Mouse (Mus musculus): Measurements from ENCODE around the gene Dop1a.
"Not testable (repeated sequence)": the region's sequence is repeated elsewhere in the genome, so short reads cannot be mapped to it uniquely, and the experiment has no call there.

Dop1a gene

DNA sequence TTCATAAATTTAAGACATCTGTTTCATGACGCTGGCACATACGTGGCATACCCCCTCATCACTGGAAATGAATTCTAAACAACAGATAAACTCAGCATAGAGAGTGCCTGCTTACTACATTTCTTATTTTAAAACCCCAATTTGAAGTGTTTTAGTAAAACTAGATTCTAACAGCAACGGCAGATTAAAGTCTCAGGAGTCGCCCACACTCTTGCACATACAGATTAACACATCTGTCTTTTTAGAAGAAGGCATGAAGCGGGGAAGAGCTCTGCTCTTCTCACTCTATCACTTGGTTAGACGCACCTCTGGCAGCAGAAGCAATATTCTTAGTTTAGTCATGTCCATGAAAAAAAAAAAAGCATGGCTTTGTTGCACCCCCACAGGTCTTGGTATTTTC, 108.2 kb downstream of the Dop1a start:
- no peak for DNase-seq (ENCODE audit: low read depth)

DNA sequence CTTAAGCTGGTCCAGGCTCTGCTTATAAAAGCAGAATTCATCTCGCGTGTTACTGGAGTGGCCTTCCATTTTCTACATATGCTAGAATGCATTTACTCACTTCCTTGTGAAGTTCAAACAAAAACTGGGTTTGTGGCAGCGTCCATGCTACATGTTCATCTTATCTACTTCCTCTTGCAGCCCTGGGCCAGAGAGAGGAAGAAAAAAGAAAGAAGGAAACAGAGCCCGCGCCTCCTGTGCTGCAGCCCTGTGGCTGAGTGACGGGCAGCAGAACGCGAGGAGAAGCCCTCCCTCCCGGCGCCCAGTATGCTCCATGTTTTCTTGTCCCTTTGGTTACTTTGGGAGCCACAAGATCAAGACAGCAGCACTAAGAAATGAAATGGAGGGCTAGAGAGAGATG, 112.7 kb downstream of the Dop1a start:
- no peak for DNase-seq (ENCODE audit: low read depth)

DNA sequence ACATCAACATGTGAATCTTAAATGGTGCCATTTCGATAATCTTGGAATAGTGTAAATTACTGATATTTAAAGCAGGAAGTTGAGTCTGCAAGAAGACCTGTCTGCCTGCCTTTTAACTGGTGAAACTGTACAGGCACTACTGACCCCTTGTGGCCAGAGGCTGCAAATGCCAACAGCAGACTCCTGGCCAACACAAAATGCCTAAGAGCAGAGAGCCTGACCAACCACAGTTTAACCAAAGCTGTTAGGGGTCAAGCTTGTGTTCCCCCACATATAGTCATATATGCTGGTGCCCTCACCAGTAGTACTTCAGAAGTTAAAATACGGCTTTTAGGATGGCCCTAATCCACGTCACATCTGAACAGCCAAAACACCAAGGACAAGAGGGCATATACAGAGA, 116.8 kb downstream of the Dop1a start:
- peak; percentile 60 for DNase-seq (ENCODE audit: low read depth)

DNA sequence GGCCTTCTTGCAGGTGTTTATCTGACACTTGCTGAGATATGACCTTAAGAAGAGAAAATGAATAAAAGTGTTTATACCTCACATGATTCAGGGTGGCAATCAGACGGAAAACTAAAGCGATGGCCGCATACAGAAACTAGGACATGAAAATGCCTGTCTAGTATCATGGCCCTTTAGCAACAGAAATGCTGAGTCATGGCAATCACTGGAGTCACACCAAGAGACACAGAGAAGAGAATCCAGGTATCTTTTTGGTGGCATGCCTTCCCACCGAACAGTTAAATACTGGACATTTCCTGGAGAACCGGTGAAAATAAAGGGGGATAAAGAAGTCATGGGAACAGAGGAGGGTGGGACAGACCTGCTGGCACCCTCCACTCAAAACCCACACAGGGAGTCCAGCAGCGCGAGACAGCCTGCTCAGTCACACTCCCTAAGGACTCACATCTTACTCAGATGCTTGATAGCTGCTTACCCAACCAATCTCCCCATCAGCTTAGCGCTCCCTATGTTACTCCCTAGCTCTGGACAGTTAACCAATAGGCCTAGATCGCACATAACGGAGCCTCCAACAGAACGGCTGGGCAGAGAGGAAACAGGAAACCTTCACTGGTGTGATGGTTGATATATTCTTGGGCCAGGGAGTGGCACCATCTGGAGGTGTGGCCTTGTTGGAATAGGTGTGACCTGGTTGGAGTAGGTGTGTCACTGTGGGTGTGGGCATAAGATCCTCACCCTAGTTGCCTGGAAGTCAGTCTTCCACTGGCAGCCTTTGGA, 120.3 kb downstream of the Dop1a start:
- DNase-seq (ENCODE audit: low read depth), result no peak

DNA sequence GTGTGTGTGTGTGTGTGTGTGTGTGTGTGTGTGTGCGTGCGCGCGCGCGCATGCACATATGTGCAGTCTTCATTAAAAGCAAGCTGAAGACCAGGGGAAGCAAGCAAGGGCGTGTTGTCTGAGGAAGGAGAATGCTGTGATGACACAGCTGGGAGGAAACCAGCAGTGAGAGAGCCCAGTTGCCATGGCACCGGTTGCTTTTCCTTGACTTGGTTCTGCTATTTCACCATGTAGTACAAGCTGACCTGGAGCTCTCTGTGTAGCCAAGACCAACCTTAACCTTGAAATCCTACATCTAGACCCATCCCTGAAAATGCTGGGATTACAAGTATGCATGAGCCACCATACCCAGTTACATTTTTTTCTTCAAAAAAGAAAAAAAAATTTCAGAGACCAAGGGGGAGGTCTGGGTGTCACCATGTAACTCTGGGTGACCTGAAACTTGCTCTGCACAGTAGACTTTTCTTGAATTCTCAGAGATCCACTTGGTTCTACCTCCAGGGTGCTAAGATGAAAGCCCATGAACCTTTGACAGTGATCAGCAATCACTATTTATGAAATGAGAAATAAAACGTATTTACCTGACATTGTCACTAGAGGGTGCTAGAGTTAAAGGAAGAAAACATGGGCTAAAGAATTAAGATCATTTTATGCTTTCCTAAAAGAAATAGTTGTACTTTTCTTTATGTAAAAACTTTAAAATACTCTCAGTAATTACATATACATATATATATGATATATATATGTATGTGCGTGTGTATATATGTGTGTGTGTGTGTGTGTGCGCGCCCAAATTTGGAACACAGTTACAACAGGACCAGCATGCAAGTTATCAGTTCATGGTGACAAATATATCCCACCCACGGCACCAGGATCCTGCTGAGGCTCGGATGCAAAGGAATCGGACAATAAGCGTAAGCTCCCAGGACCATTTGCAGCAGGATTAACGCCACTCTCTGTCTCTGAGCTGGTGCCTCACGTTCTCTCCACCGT, 126.0 kb downstream of the Dop1a start:
- DNase-seq (ENCODE audit: low read depth), result no peak

DNA sequence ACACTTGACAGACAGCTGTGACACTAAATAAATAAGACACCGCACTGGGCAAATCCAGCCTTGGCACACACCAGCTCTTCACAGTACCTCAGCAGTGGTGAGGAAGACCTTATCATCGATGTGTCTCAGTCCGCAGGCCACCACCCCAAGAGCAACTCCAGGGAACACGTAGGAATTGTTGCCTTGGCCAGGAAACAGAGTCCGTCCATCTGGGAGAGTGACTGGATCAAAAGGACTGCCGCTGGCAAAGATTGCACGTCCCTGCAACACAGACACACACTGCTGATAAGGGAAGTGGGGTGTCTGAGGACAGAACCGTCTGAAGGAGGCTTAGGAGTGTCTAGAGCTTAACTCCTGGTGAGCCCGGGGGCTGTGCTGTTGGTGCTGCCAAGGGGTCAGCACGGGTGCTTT, 127.4 kb downstream of the Dop1a start:
- DNase-seq (ENCODE audit: low read depth), result not testable (repeated sequence)

DNA sequence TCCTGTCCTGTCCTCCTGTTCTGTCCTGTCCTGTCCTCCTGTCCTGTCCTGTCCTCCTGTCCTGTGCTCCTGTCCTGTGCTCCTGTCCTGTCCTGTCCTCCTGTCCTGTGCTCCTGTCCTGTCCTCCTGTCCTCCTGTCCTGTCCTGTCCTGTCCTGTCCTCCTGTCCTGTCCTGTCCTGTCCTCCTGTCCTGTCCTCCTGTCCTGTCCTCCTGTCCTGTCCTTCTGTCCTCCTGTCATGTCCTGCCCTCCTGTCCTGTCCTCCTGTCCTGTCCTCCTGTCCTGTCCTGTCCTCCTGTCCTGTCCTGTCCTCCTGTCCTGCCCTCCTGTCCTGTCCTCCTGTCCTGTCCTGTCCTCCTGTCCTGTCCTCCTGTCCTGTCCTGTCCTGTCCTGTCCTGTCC, 130.0 kb downstream of the Dop1a start:
- DNase-seq (ENCODE audit: low read depth), result not testable (repeated sequence)

DNA sequence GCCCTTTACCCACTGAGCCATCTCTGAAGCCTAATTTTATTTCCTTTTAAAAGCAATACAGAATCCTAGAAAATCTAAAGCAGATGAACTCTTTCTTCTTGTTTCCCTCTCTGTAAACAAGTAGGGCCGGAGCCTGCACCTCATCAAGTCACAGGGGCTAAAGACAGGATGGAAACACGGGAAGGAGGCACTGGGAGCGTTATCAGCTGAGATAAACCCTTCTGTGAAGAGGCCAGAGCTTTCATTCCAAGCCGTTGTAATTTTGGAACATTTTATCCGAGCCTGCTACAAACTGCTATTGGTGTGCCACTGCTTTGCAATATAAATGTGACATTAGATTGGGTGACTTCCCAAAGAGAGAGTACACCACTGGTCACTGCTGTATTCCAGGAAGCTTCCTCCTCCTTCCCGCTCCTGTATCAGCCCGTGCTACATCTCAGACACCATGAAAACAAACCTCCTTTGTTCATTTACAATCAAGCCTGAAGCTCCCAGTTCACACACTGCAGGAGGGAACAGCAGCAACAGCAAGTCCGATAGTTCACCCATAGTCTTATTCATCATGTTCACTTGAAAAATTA, 132.9 kb downstream of the Dop1a start:
- no peak for DNase-seq (ENCODE audit: low read depth)

All from c-Kit-positive CD71-positive TER-119-negative erythroid progenitor cells, embryonic 14.5 days (primary cell).